Mouse (Mus musculus): ENCODE data around the gene Myl3.

DNA sequence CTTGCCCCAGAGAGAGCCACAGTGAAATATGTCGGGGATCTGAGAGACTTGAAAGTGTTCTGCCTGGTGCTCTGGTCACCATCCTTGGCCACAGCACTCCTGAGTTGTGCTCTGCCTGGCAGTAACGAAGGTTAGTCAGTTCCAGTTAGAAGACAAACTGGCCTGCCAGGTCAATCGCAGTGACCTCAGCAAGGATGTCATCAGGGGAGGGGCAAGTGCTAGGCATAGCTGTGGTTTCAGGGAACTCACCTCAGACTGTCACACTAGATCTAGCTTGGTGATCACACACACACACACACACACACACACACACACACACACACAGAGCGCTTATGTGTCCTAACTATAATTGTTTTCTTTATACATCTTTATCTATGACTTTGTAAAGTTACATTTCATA is 61.6 kb downstream of the Myl3 start:
- TF ChIP-seq POLR2A (IDR thresholded peaks at IDR 0.05; ENCODE audit: low read depth, low read length) (no peak), CTCF (IDR thresholded peaks at IDR 0.05; ENCODE audit: borderline replicate concordance, insufficient read depth, low read length) (no peak)

Measured in embryonic fibroblast, embryonic 13.5 days (primary cell).